Mouse (Mus musculus): ENCODE measurements around the gene Prss35.

GRCm38 (mm10) chr9:86800600-86801163, 57.2 kb downstream of the Prss35 start:
- no peak for TF ChIP-seq POLR2A (IDR thresholded peaks at IDR 0.05; ENCODE audit: control insufficient read depth, low read depth, low read length)
- TF ChIP-seq CTCF (IDR thresholded peaks at IDR 0.05; ENCODE audit: control insufficient read depth, insufficient read depth, insufficient replicate concordance, low read depth, low read length), result no peak

All from testis, adult 2 months (tissue).